Mouse (Mus musculus): ENCODE data around the gene Izumo2. TPM values are rescaled to one million over a fixed set of nuclear protein-coding genes. Genes with fewer than 3 reads are reported as not detected.

The Izumo2 gene
- not detected in 2 replicates for polyA plus RNA-seq (2016; fragmentation: Nextera tagmentation; extraction: Ambion mirVana)

DNA sequence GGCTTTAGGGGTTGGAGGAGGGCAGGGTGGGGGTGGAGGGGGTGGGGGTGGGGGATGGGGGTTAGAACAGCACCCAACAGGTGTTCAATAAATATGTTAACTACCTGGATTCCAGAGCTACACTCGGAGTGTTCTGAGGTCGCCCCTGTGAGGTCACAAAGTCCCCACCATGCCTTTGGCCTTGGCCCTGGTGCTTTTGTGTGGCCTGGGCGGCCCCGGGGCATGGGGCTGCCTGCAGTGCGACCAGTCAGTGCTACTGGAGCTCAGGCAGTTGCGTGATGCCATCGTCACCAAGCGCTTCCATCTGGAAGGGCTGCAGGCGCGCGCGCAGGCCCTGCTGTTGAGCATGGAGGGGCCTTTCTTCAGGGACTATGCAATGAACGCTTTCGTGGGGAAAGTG, at the start of gene Izumo2:
Gene Izumo2 (plus strand): TSS at position 169 of the 400 bp plus-strand sequence.
- Histone ChIP-seq H3K9ac (no peak within 1 kb of the TSS), H3K36me3 (no peaks in the 10 kb centered on the region), H3K4me2 (no peak within 1 kb of the TSS), H3K4me3 (no peak within 1 kb of the TSS), H3K27ac (no peak within 1 kb of the TSS), H3K9me3 (replicated peaks) (no peaks in the 10 kb centered on the region; the same call in 1 of the 2 replicates), H3K27me3 (replicated peaks) (no peaks in the 10 kb centered on the region), H3K4me1 (no peaks in the 10 kb centered on the region)
- ATAC-seq = no peak
- 62% methylated on average over 14 of the region's 14 CpGs for WGBS (ENCODE audit: insufficient replicate concordance)

DNA sequence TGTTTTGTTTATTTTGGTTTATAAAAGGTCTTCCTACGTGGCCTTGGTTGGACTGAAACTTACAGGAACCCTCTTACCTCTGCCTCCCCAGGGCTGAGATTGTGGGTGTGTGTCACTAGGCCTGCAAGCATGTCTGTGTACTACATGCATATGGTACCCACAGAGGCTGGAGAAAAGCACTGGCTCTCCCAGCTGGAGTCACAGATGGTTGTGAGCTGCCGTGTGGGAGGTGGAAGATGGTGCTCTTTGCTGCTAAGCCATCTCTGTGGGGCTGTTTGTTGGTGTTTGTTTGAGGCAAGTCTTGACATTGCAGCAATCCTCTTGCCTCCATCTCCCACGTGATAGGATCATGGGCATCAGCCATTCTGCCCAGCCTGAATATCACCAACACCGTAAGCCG, 47.3 kb upstream of the Izumo2 start:
- Histone ChIP-seq H3K4me1 (no peaks in the 10 kb centered on the region), H3K36me3 (no peaks in the 10 kb centered on the region), H3K9ac (no peak overlapping the region), H3K27me3 (replicated peaks) (peaks cover 16% of the 10 kb centered on the region), H3K9me3 (replicated peaks) (peaks cover under 1% of the 10 kb centered on the region; the same call in 1 of the 2 replicates), H3K4me3 (no peak overlapping the region), H3K4me2 (no peak overlapping the region), H3K27ac (no peak overlapping the region)
- 59% methylated on average over 5 of the region's 5 CpGs for WGBS (ENCODE audit: insufficient replicate concordance)
- no peak for ATAC-seq

DNA sequence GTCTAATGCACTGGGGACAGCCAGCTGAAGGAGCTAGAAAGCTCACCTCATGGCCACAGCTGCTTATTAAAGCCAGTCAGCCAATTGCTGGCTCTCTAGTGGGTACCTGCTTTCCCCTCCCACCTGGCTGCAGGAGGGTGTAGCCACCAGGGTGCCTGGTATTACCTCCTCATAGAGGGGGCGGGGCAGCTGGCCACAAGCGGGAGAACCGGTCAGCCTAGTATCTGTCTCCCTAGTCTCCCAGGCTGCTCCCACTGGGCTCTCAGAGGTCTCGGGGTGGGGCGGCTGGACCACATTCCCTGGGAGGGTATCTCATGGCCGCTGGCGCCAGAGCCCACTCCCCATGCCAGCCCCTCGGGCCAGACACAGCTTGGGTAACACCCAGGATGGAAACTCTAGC, 46.4 kb upstream of the Izumo2 start:
- peaks cover 16% of the 10 kb centered on the region for H3K27me3 ChIP-seq (replicated peaks)
- H3K4me2 ChIP-seq = no peak overlapping the region
- H3K9ac ChIP-seq = no peak overlapping the region
- H3K4me3 ChIP-seq = no peak overlapping the region
- no peak for ATAC-seq
- H3K36me3 ChIP-seq = no peaks in the 10 kb centered on the region
- H3K9me3 ChIP-seq (replicated peaks) = peaks cover 7% of the 10 kb centered on the region
- no peak overlapping the region for H3K27ac ChIP-seq
- H3K4me1 ChIP-seq = no peaks in the 10 kb centered on the region
- 15% methylated on average over 8 of the region's 8 CpGs for WGBS (ENCODE audit: insufficient replicate concordance)

DNA sequence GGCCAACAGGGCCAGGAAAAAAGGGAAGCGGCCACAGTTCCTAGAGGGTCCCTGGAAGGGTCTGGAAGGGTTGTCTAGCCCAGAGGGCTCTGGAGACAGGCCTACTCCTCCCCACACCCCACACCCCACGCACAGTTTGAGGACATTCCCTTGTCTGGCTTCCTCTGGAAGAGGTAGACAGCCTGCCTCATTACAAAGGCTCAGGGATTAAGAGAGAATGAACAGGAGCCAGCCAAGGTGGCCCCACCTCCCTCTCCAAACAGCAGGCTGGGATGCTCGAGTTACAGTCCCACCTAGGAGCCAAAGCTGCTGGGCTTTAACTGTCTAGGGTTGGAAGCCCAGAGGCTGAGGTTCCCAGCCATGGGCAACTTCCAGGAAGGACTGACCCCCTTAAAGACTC, 46.0 kb upstream of the Izumo2 start:
- no peak overlapping the region for H3K4me3 ChIP-seq
- peaks cover 16% of the 10 kb centered on the region for H3K27me3 ChIP-seq (replicated peaks)
- H3K4me1 ChIP-seq = no peaks in the 10 kb centered on the region
- H3K9ac ChIP-seq = no peak overlapping the region
- no peak for ATAC-seq
- 7% methylated on average over 3 of the region's 3 CpGs for WGBS (ENCODE audit: insufficient replicate concordance)
- peaks cover 7% of the 10 kb centered on the region for H3K9me3 ChIP-seq (replicated peaks)
- no peaks in the 10 kb centered on the region for H3K36me3 ChIP-seq
- H3K27ac ChIP-seq = no peak overlapping the region
- H3K4me2 ChIP-seq = no peak overlapping the region

DNA sequence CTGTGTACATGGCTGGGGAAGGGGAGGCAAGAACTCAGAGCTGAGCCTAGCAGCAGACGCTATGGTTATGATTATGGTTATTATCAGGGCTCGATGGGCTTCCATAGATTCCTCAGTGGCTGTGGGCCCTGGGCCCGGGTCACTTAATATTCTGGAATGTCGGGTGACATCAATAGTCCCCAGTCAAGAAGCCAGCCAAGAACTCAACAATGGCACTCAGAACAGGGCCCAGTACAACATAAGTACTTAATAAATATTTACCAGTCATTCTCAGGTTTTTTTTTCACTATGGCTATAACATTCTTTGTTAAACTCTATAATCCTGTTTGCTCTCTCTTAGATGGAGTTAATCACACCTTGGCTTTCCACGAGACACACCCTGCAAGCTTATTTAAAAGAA, 45.0 kb upstream of the Izumo2 start:
- 63% methylated on average over 5 of the region's 5 CpGs for WGBS (ENCODE audit: insufficient replicate concordance)
- H3K27me3 ChIP-seq (replicated peaks) = peaks cover 21% of the 10 kb centered on the region
- H3K4me2 ChIP-seq = no peak overlapping the region
- ATAC-seq = no peak
- no peaks in the 10 kb centered on the region for H3K36me3 ChIP-seq
- no peaks in the 10 kb centered on the region for H3K4me1 ChIP-seq
- no peak overlapping the region for H3K27ac ChIP-seq
- H3K9me3 ChIP-seq (replicated peaks) = peaks cover 7% of the 10 kb centered on the region
- H3K4me3 ChIP-seq = no peak overlapping the region
- no peak overlapping the region for H3K9ac ChIP-seq

DNA sequence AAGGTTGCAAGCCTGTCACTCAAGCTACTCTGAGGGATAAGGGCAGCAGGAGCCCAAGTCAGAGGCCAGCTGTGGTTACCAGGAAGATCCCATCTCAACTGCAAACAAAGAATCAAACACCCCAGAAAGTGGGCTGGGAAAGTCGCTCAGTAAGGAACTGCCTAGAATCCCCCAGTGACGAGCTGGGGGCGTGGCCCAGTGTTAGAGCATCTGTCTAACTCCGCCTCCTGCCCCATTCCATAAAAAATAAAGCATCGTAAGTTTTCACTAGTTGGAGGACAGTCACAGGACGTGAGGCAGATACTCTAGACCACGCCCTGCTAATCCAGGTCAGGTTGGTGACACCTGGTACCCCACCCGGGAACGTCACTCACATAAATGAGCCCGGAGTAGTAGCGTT, 43.8 kb upstream of the Izumo2 start:
- Histone ChIP-seq H3K36me3 (no peaks in the 10 kb centered on the region), H3K27me3 (replicated peaks) (peaks cover 32% of the 10 kb centered on the region), H3K4me3 (no peak overlapping the region), H3K4me2 (no peak overlapping the region), H3K9me3 (replicated peaks) (peaks cover 7% of the 10 kb centered on the region), H3K4me1 (no peaks in the 10 kb centered on the region), H3K9ac (no peak overlapping the region), H3K27ac (no peak overlapping the region)
- 33% methylated on average over 11 of the region's 11 CpGs for WGBS (ENCODE audit: insufficient replicate concordance)
- ATAC-seq = no peak

DNA sequence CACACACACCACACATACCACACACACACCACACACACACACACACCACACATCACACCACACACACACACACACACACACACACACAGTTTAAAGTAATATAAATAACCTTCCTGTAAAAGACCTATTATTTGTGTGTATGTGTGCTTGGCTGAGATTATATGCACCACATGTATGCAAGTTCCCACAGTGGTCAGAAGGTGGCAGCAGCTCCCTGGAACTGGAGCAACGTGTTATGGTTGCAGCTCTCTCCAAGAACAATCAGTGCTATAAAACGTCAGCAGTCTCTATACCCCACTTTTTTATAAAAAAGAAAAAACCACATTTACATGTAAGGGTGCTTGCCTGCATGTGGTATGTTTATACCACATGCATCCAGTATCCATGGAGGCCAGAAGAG, 42.1 kb upstream of the Izumo2 start:
- ATAC-seq = no peak
- no peak overlapping the region for H3K27ac ChIP-seq
- no peak overlapping the region for H3K9ac ChIP-seq
- peaks cover 48% of the 10 kb centered on the region for H3K27me3 ChIP-seq (replicated peaks)
- peaks cover 7% of the 10 kb centered on the region for H3K9me3 ChIP-seq (replicated peaks)
- peaks cover 9% of the 10 kb centered on the region; the same call in 1 of the 2 replicates for H3K4me1 ChIP-seq
- no peak overlapping the region for H3K4me3 ChIP-seq
- no peak overlapping the region for H3K4me2 ChIP-seq
- H3K36me3 ChIP-seq = no peaks in the 10 kb centered on the region
- WGBS (ENCODE audit: insufficient replicate concordance) = 53% methylated on average over 2 of the region's 2 CpGs

DNA sequence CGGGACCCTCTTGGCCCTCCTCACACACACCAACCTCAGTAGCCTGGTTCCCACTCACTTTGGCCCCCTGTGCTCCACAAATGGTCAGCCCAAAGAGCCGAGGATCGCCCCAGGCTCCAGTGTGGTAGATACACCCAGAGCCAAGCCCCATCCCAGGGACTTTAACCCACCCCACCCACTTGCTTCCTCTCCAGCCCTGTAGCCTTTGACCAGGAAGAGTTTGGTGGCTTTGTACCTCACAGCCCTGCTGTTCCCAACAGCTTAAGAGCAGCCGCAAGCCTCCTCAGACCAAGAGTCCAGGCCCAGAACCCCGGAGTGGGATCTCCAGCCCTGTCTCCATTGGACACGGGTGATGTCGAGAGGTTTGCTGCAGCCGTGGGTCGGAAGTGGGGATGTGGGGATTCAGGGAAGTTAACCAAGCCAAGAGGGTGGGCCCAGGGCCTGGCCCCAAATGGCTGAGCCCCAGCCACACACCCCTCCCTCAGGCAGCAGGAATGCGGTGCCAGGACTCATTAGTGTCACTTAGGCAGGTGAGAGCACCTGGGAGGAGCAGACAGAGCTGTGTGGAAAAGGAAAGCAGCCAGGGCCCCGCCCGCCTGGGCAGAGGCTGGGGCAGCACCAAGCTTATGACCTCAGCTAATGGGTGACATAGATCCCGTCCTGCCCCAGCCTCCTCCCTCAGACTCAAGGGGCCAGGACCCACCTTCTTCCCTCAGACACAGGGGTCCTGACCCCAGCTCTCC, 40.4 kb upstream of the Izumo2 start:
- Histone ChIP-seq H3K36me3 (no peaks in the 10 kb centered on the region), H3K9me3 (replicated peaks) (peaks cover 7% of the 10 kb centered on the region), H3K27me3 (replicated peaks) (peaks cover 52% of the 10 kb centered on the region), H3K4me2 (no peak overlapping the region), H3K9ac (no peak overlapping the region), H3K4me3 (no peak overlapping the region), H3K4me1 (peaks cover 9% of the 10 kb centered on the region; the same call in 1 of the 2 replicates), H3K27ac (no peak overlapping the region)
- ATAC-seq = no peak
- WGBS (ENCODE audit: insufficient replicate concordance) = 46% methylated on average over 13 of the region's 13 CpGs

DNA sequence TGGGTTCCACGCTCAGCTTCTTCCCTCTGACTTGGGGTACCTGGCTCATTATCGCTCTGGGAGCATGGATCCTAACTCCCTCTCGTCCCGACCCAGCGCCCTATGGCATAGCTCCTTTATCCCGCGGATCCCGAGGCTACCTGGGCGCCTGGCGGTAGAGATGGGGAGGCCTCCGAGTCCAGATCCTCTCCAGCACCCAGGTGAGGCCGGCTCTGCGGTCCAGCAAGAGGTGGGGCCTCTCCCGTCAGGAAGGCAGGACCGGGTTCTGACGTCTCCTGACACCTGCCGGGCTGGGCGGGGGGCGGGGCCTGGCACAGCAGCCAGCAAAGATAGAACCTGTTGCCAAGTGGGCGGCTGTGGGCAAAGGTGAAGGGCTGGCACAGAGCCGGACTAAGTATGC, 39.4 kb upstream of the Izumo2 start:
- Histone ChIP-seq H3K4me3 (no peak overlapping the region), H3K27ac (no peak overlapping the region), H3K4me1 (peaks cover 9% of the 10 kb centered on the region; the same call in 1 of the 2 replicates), H3K9me3 (replicated peaks) (peaks cover 7% of the 10 kb centered on the region), H3K27me3 (replicated peaks) (peaks cover 52% of the 10 kb centered on the region), H3K36me3 (no peaks in the 10 kb centered on the region), H3K9ac (no peak overlapping the region), H3K4me2 (no peak overlapping the region)
- no peak for ATAC-seq
- 17% methylated on average over 21 of the region's 21 CpGs for WGBS (ENCODE audit: insufficient replicate concordance)

DNA sequence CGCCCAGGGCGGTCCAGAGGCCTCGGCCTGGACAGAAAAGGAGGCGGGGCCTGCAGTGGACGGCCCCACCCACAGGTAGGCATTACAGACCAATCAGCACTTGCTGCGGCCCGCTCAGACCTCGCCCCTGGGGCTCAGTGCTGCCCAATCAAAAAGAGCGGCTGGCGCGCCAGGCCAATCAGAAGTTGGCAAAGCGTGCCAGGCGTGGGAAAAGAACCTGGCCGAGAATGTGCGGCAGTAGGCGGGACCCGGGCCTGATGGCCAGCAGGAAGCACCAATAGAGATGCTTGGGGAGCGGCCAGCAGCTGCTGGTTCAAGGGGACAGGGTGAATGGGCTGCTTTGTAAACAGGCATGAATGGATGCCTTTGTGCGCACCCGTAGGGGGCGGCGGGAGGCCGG, 37.7 kb upstream of the Izumo2 start, which contains the start of gene Myh14:
Gene Myh14 (minus strand): TSS at position 41 of the 400 bp plus-strand sequence.
- peak within 1 kb of the TSS; percentile 7; the same call in 1 of the 2 replicates for H3K4me3 ChIP-seq
- H3K27ac ChIP-seq = no peak within 1 kb of the TSS
- H3K4me2 ChIP-seq = peak within 1 kb of the TSS; percentile 46
- ATAC-seq = peak; percentile 83
- peaks cover 9% of the 10 kb centered on the region; the same call in 1 of the 2 replicates for H3K4me1 ChIP-seq
- no peaks in the 10 kb centered on the region for H3K36me3 ChIP-seq
- H3K27me3 ChIP-seq (replicated peaks) = peaks cover 47% of the 10 kb centered on the region
- H3K9ac ChIP-seq = no peak within 1 kb of the TSS
- H3K9me3 ChIP-seq (replicated peaks) = peaks cover 11% of the 10 kb centered on the region
- WGBS (ENCODE audit: insufficient replicate concordance) = 3% methylated on average over 23 of the region's 23 CpGs

DNA sequence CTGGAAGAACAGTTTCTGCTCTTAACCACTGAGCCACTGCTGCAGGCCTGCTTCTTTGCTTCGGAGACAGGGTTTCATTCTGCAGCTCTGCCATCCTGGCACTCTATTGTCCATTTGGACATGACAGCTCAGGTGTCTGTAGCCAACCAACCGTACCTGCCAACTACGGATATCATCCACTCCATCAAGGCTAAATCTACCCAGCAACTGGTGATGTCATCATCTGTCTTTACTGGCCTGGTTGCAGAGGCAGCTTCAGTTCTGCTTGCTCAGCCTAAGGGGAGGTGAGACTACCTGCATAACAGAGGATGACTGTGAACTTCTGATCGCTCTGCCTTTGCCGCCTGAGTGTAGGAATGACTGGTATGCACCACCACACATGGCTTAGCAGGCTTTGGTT, 36.3 kb upstream of the Izumo2 start:
- H3K4me3 ChIP-seq = no peak overlapping the region
- 60% methylated on average over 5 of the region's 5 CpGs for whole genome bisulfite sequencing (ENCODE audit: insufficient replicate concordance)
- peaks cover 9% of the 10 kb centered on the region; the same call in 1 of the 2 replicates for H3K4me1 ChIP-seq
- H3K9ac ChIP-seq = no peak overlapping the region
- H3K27ac ChIP-seq = no peak overlapping the region
- H3K4me2 ChIP-seq = no peak overlapping the region
- H3K27me3 ChIP-seq (replicated peaks) = peaks cover 47% of the 10 kb centered on the region
- H3K36me3 ChIP-seq = no peaks in the 10 kb centered on the region
- H3K9me3 ChIP-seq (replicated peaks) = peaks cover 4% of the 10 kb centered on the region
- ATAC-seq = no peak

DNA sequence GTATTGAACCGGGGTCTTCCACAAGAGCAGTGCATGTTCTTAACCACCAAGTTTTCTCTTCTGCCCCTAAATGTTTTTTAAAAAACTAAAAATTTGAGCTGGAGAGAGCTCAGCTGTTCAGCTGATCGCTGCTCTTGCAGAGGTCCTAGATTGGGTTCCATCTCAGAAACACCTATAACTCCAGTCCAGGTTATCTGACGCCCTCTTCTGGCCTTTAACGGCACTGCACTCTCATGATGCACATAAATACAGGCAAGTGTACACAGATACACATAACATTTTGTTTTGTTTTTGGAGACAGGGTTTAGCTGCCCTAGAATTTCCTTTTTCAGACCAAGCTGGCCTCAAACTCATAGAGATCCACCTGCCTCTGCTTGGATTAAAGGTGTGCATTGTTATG, 34.0 kb upstream of the Izumo2 start:
- Histone ChIP-seq H3K4me2 (no peak overlapping the region), H3K27ac (no peak overlapping the region), H3K4me1 (peaks cover 9% of the 10 kb centered on the region; the same call in 1 of the 2 replicates), H3K9me3 (replicated peaks) (peaks cover 4% of the 10 kb centered on the region), H3K36me3 (no peaks in the 10 kb centered on the region), H3K9ac (no peak overlapping the region), H3K27me3 (replicated peaks) (peaks cover 30% of the 10 kb centered on the region), H3K4me3 (no peak overlapping the region)
- WGBS (ENCODE audit: insufficient replicate concordance) = 50% methylated on average over 4 of the region's 4 CpGs
- ATAC-seq = no peak

Data from liver, embryonic 12.5 days (tissue).